Mouse (Mus musculus): ENCODE data around the gene H2-M10.2. TPM values are rescaled to one million over a fixed set of nuclear protein-coding genes. Genes with fewer than 3 reads are reported as not detected.
"Not testable (repeated sequence)": the region's sequence is repeated elsewhere in the genome, so short reads cannot be mapped to it uniquely, and the experiment has no call there.

The H2-M10.2 gene
- polyA plus RNA-seq, 1 experiment, result not detected

DNA sequence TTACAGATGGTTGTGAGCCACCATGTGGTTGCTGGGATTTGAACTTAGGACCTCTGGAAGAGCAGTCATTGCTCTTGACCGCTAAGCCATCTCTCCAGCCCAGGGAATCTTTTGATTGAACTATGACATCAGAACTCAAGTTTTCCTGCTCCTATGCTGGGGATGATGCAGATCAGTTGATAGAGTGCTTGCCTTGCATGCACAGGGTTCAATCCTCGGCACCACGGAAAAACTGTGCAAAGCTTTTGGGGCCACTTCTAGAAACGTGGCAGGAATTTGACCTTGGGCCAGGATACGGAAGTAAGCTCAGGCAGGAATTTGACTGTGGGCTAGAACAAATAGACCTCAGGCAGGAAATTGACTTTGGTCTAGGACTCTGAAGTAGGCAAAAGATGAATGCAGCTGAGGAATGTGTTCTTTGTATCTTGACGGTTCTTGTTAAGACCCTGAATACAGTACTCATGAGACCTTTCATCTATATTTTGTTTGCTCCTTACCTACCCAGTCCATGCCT, 33.1 kb downstream of the H2-M10.2 start:
- Histone ChIP-seq H3K4me3 (replicated peaks) (no peak overlapping the region), H3K9me3 (0 out of 2 replicates have a peak, but pooled peaks cover 5% of the 10 kb centered on the region), H3K4me1 (peaks cover 29% of the 10 kb centered on the region), H3K27me3 (replicated peaks) (peaks cover 17% of the 10 kb centered on the region), H3K36me3 (replicated peaks; ENCODE audit: low read length) (peaks cover 12% of the 10 kb centered on the region)
- TF ChIP-seq GATA1 (IDR thresholded peaks at IDR 0.05; ENCODE audit: borderline replicate concordance, low read length) (no peak), FLI1 (IDR thresholded peaks at IDR 0.05; ENCODE audit: low read length) (no peak)

DNA sequence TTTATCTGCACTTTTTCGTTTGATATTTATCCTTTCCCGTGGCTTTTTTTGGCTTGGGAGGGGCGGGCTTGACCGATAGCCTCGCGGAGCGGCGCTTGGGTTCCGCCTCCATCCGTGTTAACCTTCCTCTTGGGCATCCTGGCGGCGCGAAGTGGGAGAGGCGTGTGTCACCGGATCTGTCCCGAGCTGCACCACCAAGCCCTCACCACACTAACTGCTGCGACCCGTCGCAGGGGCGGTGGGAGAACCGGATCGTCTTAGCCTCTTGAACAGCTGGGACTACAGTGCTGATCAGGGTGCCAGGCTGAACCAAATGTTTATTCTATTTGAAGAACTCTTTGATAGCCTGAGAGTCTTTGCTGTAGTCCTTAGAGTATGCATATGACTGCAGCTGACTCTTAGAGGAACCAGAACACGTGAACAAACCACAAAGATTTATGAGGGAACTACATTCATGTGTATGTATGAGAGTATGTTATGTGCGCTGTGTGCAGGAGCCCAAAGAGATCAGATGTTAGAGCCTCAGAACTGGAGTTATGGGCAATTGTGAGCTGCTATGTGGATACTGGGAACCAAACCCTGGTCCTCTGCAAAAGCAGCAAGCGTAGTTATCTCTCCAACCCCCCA, 33.9 kb downstream of the H2-M10.2 start:
- peaks cover 12% of the 10 kb centered on the region for H3K36me3 ChIP-seq (replicated peaks; ENCODE audit: low read length)
- TF ChIP-seq FLI1 (IDR thresholded peaks at IDR 0.05; ENCODE audit: low read length) (no peak), GATA1 (IDR thresholded peaks at IDR 0.05; ENCODE audit: borderline replicate concordance, low read length) (no peak)
- H3K4me1 ChIP-seq, result peaks cover 22% of the 10 kb centered on the region
- H3K9me3 ChIP-seq, result 0 out of 2 replicates have a peak, but pooled peaks cover 5% of the 10 kb centered on the region
- H3K27me3 ChIP-seq (replicated peaks), result peaks cover 18% of the 10 kb centered on the region
- H3K4me3 ChIP-seq (replicated peaks), result peak overlapping the region; percentile 88

- no peak overlapping the region for H3K4me3 ChIP-seq (replicated peaks)
- H3K4me1 ChIP-seq, result peaks cover 20% of the 10 kb centered on the region
- H3K27me3 ChIP-seq (replicated peaks), result peaks cover 18% of the 10 kb centered on the region
- no peaks in the 10 kb centered on the region for H3K36me3 ChIP-seq (replicated peaks; ENCODE audit: low read length)
- no peak for TF ChIP-seq GATA1 (IDR thresholded peaks at IDR 0.05; ENCODE audit: borderline replicate concordance, low read length)
- no peak for TF ChIP-seq FLI1 (IDR thresholded peaks at IDR 0.05; ENCODE audit: low read length)
- H3K9me3 ChIP-seq, result 0 out of 2 replicates have a peak, but pooled peaks cover 5% of the 10 kb centered on the region
These were observed 37.4 kb downstream of the H2-M10.2 start for GRCm38 (mm10) chr17:36248886-36249285.

- Histone ChIP-seq H3K9me3 (0 out of 2 replicates have a peak, but pooled peaks cover 5% of the 10 kb centered on the region), H3K4me1 (peaks cover 17% of the 10 kb centered on the region), H3K4me3 (replicated peaks) (no peak overlapping the region), H3K27me3 (replicated peaks) (peaks cover 22% of the 10 kb centered on the region), H3K36me3 (replicated peaks; ENCODE audit: low read length) (no peaks in the 10 kb centered on the region)
- TF ChIP-seq GATA1 (IDR thresholded peaks at IDR 0.05; ENCODE audit: borderline replicate concordance, low read length) (no peak), FLI1 (IDR thresholded peaks at IDR 0.05; ENCODE audit: low read length) (no peak)
These were observed 40.5 kb downstream of the H2-M10.2 start for GRCm38 (mm10) chr17:36245741-36246140.

DNA sequence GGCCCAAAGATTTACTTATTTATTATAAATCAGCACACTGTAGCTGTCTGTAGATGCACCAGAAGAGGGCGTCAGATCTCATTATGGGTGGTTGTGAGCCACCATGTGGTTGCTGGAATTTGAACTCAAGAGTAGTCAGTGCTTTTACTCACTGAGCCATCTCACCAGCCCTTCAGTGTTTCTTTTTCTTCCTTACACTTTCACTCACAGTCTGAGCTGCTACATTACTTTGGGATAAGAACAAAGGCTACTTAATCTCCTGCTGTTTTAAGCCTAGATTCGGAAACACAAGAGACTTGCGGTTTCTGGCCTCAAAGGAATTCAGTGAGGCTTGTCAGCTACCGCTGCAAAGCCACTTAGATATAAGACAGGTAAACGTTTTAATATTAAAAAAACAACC, 42.3 kb downstream of the H2-M10.2 start:
- no peaks in the 10 kb centered on the region for H3K36me3 ChIP-seq (replicated peaks; ENCODE audit: low read length)
- 0 out of 2 replicates have a peak, but pooled peaks cover 5% of the 10 kb centered on the region for H3K9me3 ChIP-seq
- peaks cover 17% of the 10 kb centered on the region for H3K4me1 ChIP-seq
- no peak overlapping the region for H3K4me3 ChIP-seq (replicated peaks)
- H3K27me3 ChIP-seq (replicated peaks), result peaks cover 22% of the 10 kb centered on the region
- no peak for TF ChIP-seq GATA1 (IDR thresholded peaks at IDR 0.05; ENCODE audit: borderline replicate concordance, low read length)
- no peak for TF ChIP-seq FLI1 (IDR thresholded peaks at IDR 0.05; ENCODE audit: low read length)

DNA sequence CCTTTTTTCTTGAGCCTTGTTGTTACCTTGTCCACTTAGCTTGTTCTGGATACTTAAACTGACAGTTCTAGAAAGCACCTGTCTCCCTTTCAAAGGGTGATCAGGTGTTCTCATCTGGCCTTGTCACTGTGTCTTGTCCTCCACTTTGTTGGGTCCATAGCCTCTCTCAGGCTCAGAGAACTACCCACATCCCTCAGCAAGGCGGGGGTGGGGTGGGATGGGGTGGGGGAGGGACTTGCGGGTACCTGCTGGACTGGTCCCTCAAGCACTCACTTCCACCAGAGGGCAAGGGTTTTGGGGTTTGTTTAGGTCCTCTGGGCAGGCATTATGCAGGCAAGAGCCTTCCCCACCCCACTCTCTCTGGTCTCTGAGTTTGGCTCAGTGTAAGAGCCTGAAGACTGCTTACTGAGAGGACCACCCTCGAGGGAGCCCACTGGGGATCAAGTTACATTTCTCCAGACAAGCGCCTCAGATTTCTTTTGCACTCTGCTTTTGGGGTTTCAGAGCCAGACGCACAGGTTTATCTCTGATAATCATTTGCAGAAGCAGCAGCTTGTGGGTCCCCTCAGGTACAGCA, 45.6 kb downstream of the H2-M10.2 start:
- TF ChIP-seq GATA1 (IDR thresholded peaks at IDR 0.05; ENCODE audit: borderline replicate concordance, low read length) (no peak), FLI1 (IDR thresholded peaks at IDR 0.05; ENCODE audit: low read length) (no peak)
- Histone ChIP-seq H3K27me3 (replicated peaks) (peaks cover 36% of the 10 kb centered on the region), H3K4me3 (replicated peaks) (no peak overlapping the region), H3K9me3 (no peaks in the 10 kb centered on the region), H3K36me3 (replicated peaks; ENCODE audit: low read length) (no peaks in the 10 kb centered on the region), H3K4me1 (peaks cover 22% of the 10 kb centered on the region)

DNA sequence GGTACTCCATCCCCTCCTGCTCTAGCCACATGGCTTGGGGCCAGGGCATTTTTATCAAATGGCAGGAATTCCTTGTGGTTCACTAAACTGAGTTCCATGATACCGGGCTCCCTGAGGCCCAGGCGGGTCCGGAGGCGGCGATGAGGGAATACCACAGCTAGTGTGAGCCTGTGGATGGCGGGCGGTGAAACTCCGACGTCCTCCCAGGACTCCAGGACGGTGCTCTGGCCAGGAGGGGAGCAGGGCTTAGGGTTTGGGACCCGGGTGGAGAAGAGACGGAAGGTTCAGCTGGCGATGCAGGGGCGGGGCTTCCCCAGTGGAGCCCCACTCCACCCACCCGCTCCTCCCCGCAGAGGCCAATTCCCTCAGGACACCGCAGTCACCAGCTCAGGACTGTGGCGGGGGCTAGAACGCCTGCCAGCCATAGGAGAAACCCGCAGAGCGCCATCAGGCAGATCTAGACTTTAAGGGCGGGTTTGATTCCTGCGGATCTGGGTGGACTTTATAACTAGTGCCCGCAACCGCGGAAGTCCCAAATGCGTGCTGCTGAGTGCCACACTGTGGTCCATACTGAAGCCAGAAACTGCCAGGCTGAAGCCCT, 48.9 kb downstream of the H2-M10.2 start:
- H3K4me1 ChIP-seq, result peaks cover 10% of the 10 kb centered on the region
- peaks cover 7% of the 10 kb centered on the region; the same call in 1 of the 2 replicates for H3K9me3 ChIP-seq
- H3K27me3 ChIP-seq (replicated peaks), result peaks cover 49% of the 10 kb centered on the region
- H3K4me3 ChIP-seq (replicated peaks), result peak overlapping the region; percentile 75
- TF ChIP-seq GATA1 (IDR thresholded peaks at IDR 0.05; ENCODE audit: borderline replicate concordance, low read length), result no peak
- no peak for TF ChIP-seq FLI1 (IDR thresholded peaks at IDR 0.05; ENCODE audit: low read length)
- no peaks in the 10 kb centered on the region for H3K36me3 ChIP-seq (replicated peaks; ENCODE audit: low read length)

- not testable (repeated sequence) for H3K36me3 ChIP-seq (replicated peaks; ENCODE audit: low read length)
These were observed 51.0 kb downstream of the H2-M10.2 start for GRCm38 (mm10) chr17:36235300-36235699.

More at GRCm38 (mm10) chr17:36235300-36235699, 51.0 kb downstream of the H2-M10.2 start:
- H3K4me1 ChIP-seq; H3K4me3 ChIP-seq (replicated peaks); H3K9me3 ChIP-seq: not testable (repeated sequence)
- H3K27me3 ChIP-seq (replicated peaks), result peaks cover 51% of the 10 kb centered on the region

Other genes with a start within 250 kb of the H2-M10.2 start
- 6.2 TPM in 1 of 2 replicates, not detected in the other for gene H2-T22, start 243.7 kb downstream of the H2-M10.2 start, polyA plus RNA-seq (2012; ENCODE audit: insufficient read depth, low replicate concordance)
- gene Gm6034, start 243.5 kb downstream of the H2-M10.2 start, polyA plus RNA-seq (2012; ENCODE audit: insufficient read depth, low replicate concordance), result 0.25 TPM in 1 of 2 replicates, not detected in the other
- 20.5 TPM in 1 of 2 replicates, not detected in the other for gene Gm11127, start 228.1 kb downstream of the H2-M10.2 start, polyA plus RNA-seq (2012; ENCODE audit: insufficient read depth, low replicate concordance)
- gene Gm19684, start 164.8 kb downstream of the H2-M10.2 start, polyA plus RNA-seq (2012; ENCODE audit: insufficient read depth, low replicate concordance), result 0.29 TPM in 1 of 2 replicates, not detected in the other
- gene Gm7030, start 157.1 kb downstream of the H2-M10.2 start, polyA plus RNA-seq (2012; ENCODE audit: insufficient read depth, low replicate concordance), result 0.46 TPM in 1 of 2 replicates, not detected in the other
- not detected in 2 replicates for gene Gm8909, start 118.0 kb downstream of the H2-M10.2 start, polyA plus RNA-seq (2012; ENCODE audit: insufficient read depth, low replicate concordance)
- gene H2-T3, start 96.2 kb downstream of the H2-M10.2 start, polyA plus RNA-seq (2012; ENCODE audit: insufficient read depth, low replicate concordance), result not detected in 2 replicates
- gene Rpp21, start 28.4 kb downstream of the H2-M10.2 start, polyA plus RNA-seq (2012; ENCODE audit: insufficient read depth, low replicate concordance), result 81.8 and 103 TPM in 2 replicates
- 2.5 TPM in 2 replicates for gene Trim39, start 14.2 kb downstream of the H2-M10.2 start, polyA plus RNA-seq (2012; ENCODE audit: insufficient read depth, low replicate concordance)
- gene H2-M10.1, start 39.7 kb upstream of the H2-M10.2 start, polyA plus RNA-seq (2012; ENCODE audit: insufficient read depth, low replicate concordance), result not detected in 2 replicates
- gene H2-M10.3, start 81.9 kb upstream of the H2-M10.2 start, polyA plus RNA-seq (2012; ENCODE audit: insufficient read depth, low replicate concordance), result not detected in 2 replicates
- gene H2-M10.4, start 175.8 kb upstream of the H2-M10.2 start, polyA plus RNA-seq (2012; ENCODE audit: insufficient read depth, low replicate concordance), result not detected in 2 replicates